Comparison of ENCODE assay signal across 31 mouse cellular contexts in genomic region chr3:80883601-80884000, GRCm38 (mm10). TPM values are rescaled to one million over a fixed set of nuclear protein-coding genes. Genes with fewer than 3 reads are reported as not detected.
DNase-seq lines count a peak whose midpoint lies in the region; ATAC-seq and TF ChIP-seq lines count a peak whose summit lies in the region.
"Had no signal": no experiment of that assay in that cellular context is flagged by ENCODE, and none has a peak within 500 bp of the region (broad histone marks: within the 10 kb centered on the region; RNA-seq: fewer than 3 reads in every experiment).

No protein-coding gene starts in this region.

- H3K79me2 ChIP-seq in myocyte (ENCODE audit: control insufficient read depth, insufficient read depth): no peaks in the 10 kb centered on the region

- WGBS in lung, embryonic 14.5 days: 41% methylated on average over 6 of the region's 6 CpGs
- 52% methylated on average over 6 of the region's 6 CpGs for WGBS in lung, postnatal 0 days
- 87% methylated on average over 6 of the region's 6 CpGs for WGBS in limb, embryonic 10.5 days
- WGBS in kidney, adult 2 months: 81% methylated on average over 6 of the region's 6 CpGs

- no peak overlapping the region for H3ac ChIP-seq in myocyte (ENCODE audit: control insufficient read depth, insufficient read length)

- no peak for ATAC-seq in lung, embryonic 14.5 days (ENCODE audit: insufficient read depth)
- ATAC-seq in lung, postnatal 0 days: no peak
- ATAC-seq: forebrain, embryonic 16.5 days; hindbrain, postnatal 0 days; intestine, embryonic 15.5 days; midbrain, embryonic 13.5 days had no signal

- no peak overlapping the region for H3K4me2 ChIP-seq in lung, embryonic 14.5 days
- H3K4me2 ChIP-seq in lung, postnatal 0 days (replicated peaks; ENCODE audit: low read depth, low read length): no peak overlapping the region
- H3K4me2 ChIP-seq in myocyte (ENCODE audit: low read depth): peak overlapping the region; percentile 7
- H3K4me2 ChIP-seq: embryonic facial prominence, embryonic 12.5 days; hindbrain, embryonic 12.5 days; intestine, embryonic 15.5 days; liver, embryonic 11.5 days; midbrain, embryonic 13.5 days had no signal

- no peaks in the 10 kb centered on the region for H3K4me1 ChIP-seq in lung, embryonic 14.5 days (ENCODE audit: insufficient read depth)
- H3K4me1 ChIP-seq in lung, postnatal 0 days (ENCODE audit: insufficient read depth, low read depth, low read length): no peaks in the 10 kb centered on the region
- H3K4me1 ChIP-seq in limb, embryonic 10.5 days: peaks cover 42% of the 10 kb centered on the region
- no peaks in the 10 kb centered on the region for H3K4me1 ChIP-seq in kidney, adult 2 months (ENCODE audit: control insufficient read depth, insufficient read depth, low read length)
- H3K4me1 ChIP-seq: hindbrain, embryonic 12.5 days; intestine, embryonic 15.5 days; megakaryocyte, embryonic 14.5 days had no signal

- H3K9ac ChIP-seq in lung, embryonic 14.5 days: no peak overlapping the region
- no peak overlapping the region for H3K9ac ChIP-seq in lung, postnatal 0 days (replicated peaks; ENCODE audit: low read depth)
- H3K9ac ChIP-seq: embryonic facial prominence, embryonic 12.5 days; hindbrain, embryonic 12.5 days; intestine, embryonic 15.5 days; midbrain, embryonic 13.5 days had no signal

- H3K27ac ChIP-seq in lung, embryonic 14.5 days (ENCODE audit: low read depth): no peak overlapping the region
- no peak overlapping the region for H3K27ac ChIP-seq in lung, postnatal 0 days (ENCODE audit: low read length)
- H3K27ac ChIP-seq in limb, embryonic 10.5 days: peak overlapping the region; percentile 77; the same call in 1 of the 2 replicates
- no peak overlapping the region for H3K27ac ChIP-seq in kidney, adult 2 months (ENCODE audit: insufficient read depth, low read depth, low read length)
- H3K27ac ChIP-seq: embryonic facial prominence, embryonic 12.5 days; gastrocnemius, adult 2 months; hindbrain, embryonic 12.5 days; hindbrain, postnatal 0 days; intestine, embryonic 15.5 days; midbrain, embryonic 13.5 days had no signal

- TF ChIP-seq EP300 in lung, postnatal 0 days (IDR thresholded peaks at IDR 0.05): no peak

- peak; percentile 30 for DNase-seq in lung, embryonic 14.5 days
- no peak for DNase-seq in lung, postnatal 0 days (ENCODE audit: low spot score)
- no peak for DNase-seq in limb, embryonic 10.5 days (ENCODE audit: low spot score)
- DNase-seq in gastrocnemius, postnatal 10 days: no peak
- no peak for DNase-seq in layer of hippocampus, postnatal 10 days (ENCODE audit: low spot score in 2 of 2)
- DNase-seq in kidney, adult 2 months: no peak
- DNase-seq: adrenal gland, postnatal 14 days; B cell, adult 2 months; cerebellum, adult 11 months; cerebellum, adult 9-10 months; cerebellum, postnatal 36 days; gastrocnemius, adult 2 months; heart, postnatal 36 days; kidney, adult 8-10 months; kidney, postnatal 14 days; left cerebral cortex, postnatal 4 days; lung, postnatal 4 days; spleen, adult 18-20 months; thymus, adult 2 months; thymus, postnatal 36 days had no signal

- no peak for TF ChIP-seq CTCF in lung, embryonic 14.5 days (IDR thresholded peaks at IDR 0.05; ENCODE audit: low read depth)
- no peak for TF ChIP-seq CTCF in lung, postnatal 0 days (IDR thresholded peaks at IDR 0.05)
- TF ChIP-seq CTCF in kidney, adult 2 months (conservative IDR thresholded peaks at IDR 0.05; ENCODE audit: insufficient read depth, insufficient read length, low read depth, low read length): no peak

- TF ChIP-seq POLR2A in myocyte (IDR thresholded peaks at IDR 0.05; ENCODE audit: insufficient read length, low read depth): no peak
- no peak for TF ChIP-seq POLR2A in kidney, adult 2 months (IDR thresholded peaks at IDR 0.05; ENCODE audit: low read depth, low read length)

- no peaks in the 10 kb centered on the region for H3K27me3 ChIP-seq in lung, embryonic 14.5 days (ENCODE audit: insufficient read depth, low read length)
- H3K27me3 ChIP-seq in lung, postnatal 0 days (replicated peaks; ENCODE audit: insufficient read depth, low read length): no peaks in the 10 kb centered on the region
- no peaks in the 10 kb centered on the region for H3K27me3 ChIP-seq in limb, embryonic 10.5 days (ENCODE audit: low read depth, poor library complexity, severe bottlenecking)
- H3K27me3 ChIP-seq in myocyte (ENCODE audit: control insufficient read depth, insufficient read depth, insufficient read length): no peaks in the 10 kb centered on the region
- no peaks in the 10 kb centered on the region for H3K27me3 ChIP-seq in kidney, adult 2 months (replicated peaks; ENCODE audit: control insufficient read depth, insufficient read depth, low read length)
- H3K27me3 ChIP-seq: embryonic facial prominence, embryonic 12.5 days; hindbrain, embryonic 12.5 days; intestine, embryonic 15.5 days; megakaryocyte, embryonic 14.5 days; midbrain, embryonic 13.5 days had no signal

- H3K4me3 ChIP-seq in lung, embryonic 14.5 days (ENCODE audit: low read depth, low read length): no peak overlapping the region
- no peak overlapping the region for H3K4me3 ChIP-seq in lung, postnatal 0 days (ENCODE audit: low read depth, low read length)
- H3K4me3 ChIP-seq in limb, embryonic 10.5 days: no peak overlapping the region
- H3K4me3 ChIP-seq in myocyte: no peak overlapping the region
- H3K4me3 ChIP-seq in kidney, adult 2 months (ENCODE audit: insufficient read depth, low read depth, low read length): no peak overlapping the region
- H3K4me3 ChIP-seq: embryonic facial prominence, embryonic 12.5 days; erythroblast, embryonic 14.5 days; gastrocnemius, adult 2 months; hindbrain, embryonic 12.5 days; intestine, embryonic 15.5 days; megakaryocyte, embryonic 14.5 days; midbrain, embryonic 13.5 days had no signal

- H3K36me3 ChIP-seq in lung, embryonic 14.5 days (ENCODE audit: insufficient read depth): no peaks in the 10 kb centered on the region
- H3K36me3 ChIP-seq in lung, postnatal 0 days (ENCODE audit: insufficient read depth, low read length): no peaks in the 10 kb centered on the region
- H3K36me3 ChIP-seq in limb, embryonic 10.5 days: peaks cover 8% of the 10 kb centered on the region
- H3K36me3 ChIP-seq in myocyte (ENCODE audit: control insufficient read depth, insufficient read depth): no peaks in the 10 kb centered on the region
- H3K36me3 ChIP-seq in kidney, adult 2 months (ENCODE audit: control insufficient read depth, insufficient read depth, low read length): no peaks in the 10 kb centered on the region
- H3K36me3 ChIP-seq: embryonic facial prominence, embryonic 12.5 days; hindbrain, embryonic 12.5 days; intestine, embryonic 15.5 days; midbrain, embryonic 13.5 days had no signal

- H3K9me3 ChIP-seq in lung, embryonic 14.5 days (ENCODE audit: low read depth, low read length): no peaks in the 10 kb centered on the region
- H3K9me3 ChIP-seq in lung, postnatal 0 days (ENCODE audit: low read length): no peaks in the 10 kb centered on the region
- H3K9me3 ChIP-seq in limb, embryonic 10.5 days (replicated peaks): no peaks in the 10 kb centered on the region
- H3K9me3 ChIP-seq: embryonic facial prominence, embryonic 12.5 days; hindbrain, embryonic 12.5 days; intestine, embryonic 15.5 days; midbrain, embryonic 13.5 days had no signal

TF ChIP-seq in myocyte, 11 proteins besides CTCF, POLR2A, EP300 and RAD21:
- TF ChIP-seq CEBPB (IDR thresholded peaks at IDR 0.05; ENCODE audit: insufficient read depth, poor library complexity, severe bottlenecking) (0 out of 2 replicates have a peak, but pooled peaks have one; percentile 4), SRF (IDR thresholded peaks at IDR 0.05; ENCODE audit: control insufficient read depth, insufficient read length, low read depth) (no peak)

RNA-seq across cellular contexts. Expression of gene Glrb, which starts 29.9 kb away (rescaled TPM):
- 3.1 and 4.0 TPM in 2 replicates for polyA plus RNA-seq in lung, embryonic 14.5 days (2014; fragmentation: Nextera tagmentation; extraction: Ambion mirVana)
- 0.23 and 0.39 TPM in 2 replicates for polyA plus RNA-seq in lung, postnatal 0 days (2015; fragmentation: Nextera tagmentation; extraction: Ambion mirVana)
- polyA plus RNA-seq in limb, embryonic 10.5 days (2016; fragmentation: Nextera tagmentation; extraction: Ambion mirVana): 14.2 and 23.2 TPM in 2 replicates
- polyA plus RNA-seq in myocyte (2012; fragmentation: generic; extraction: Trizol): 3.4 TPM
- 1 to 10 TPM in 1 of 2 experiments, under 1 TPM in 1; 0.45 to 1.4 TPM for total RNA-seq in gastrocnemius, postnatal 10 days (2021)
- 100 to 1,000 TPM; 118 to 126 TPM for total RNA-seq in layer of hippocampus, postnatal 10 days (2021)
- polyA plus RNA-seq in kidney, adult 2 months (2012; rRNA removed): 0.28 and 0.45 TPM in 2 replicates
- total RNA-seq: neutrophil, adult 5-6 weeks had no signal
- polyA plus RNA-seq: erythroblast, embryonic 14.5 days had no signal
